Mouse (Mus musculus) lung, postnatal 10 days (tissue): ENCODE data around the gene Cacna1a.
"Not testable (repeated sequence)": the region's sequence is repeated elsewhere in the genome, so short reads cannot be mapped to it uniquely, and the experiment has no call there.

Source experiments
- DNase-seq: peaks from one replicate; pipeline ENCODE4 v3.0.0; 2021

The Cacna1a gene

GRCm38 (mm10) chr8:84485366-84485765 lies 97.1 kb downstream of the Cacna1a start:
- DNase-seq: no peak

- DNase-seq: no peak
These were observed 97.6 kb downstream of the Cacna1a start for GRCm38 (mm10) chr8:84485864-84486263.

- DNase-seq: no peak
These were observed 101.0 kb downstream of the Cacna1a start for GRCm38 (mm10) chr8:84489223-84489622.

- DNase-seq: no peak
These were observed 106.4 kb downstream of the Cacna1a start for GRCm38 (mm10) chr8:84494541-84495084.

- no peak for DNase-seq
These were observed 112.9 kb downstream of the Cacna1a start for GRCm38 (mm10) chr8:84501181-84501580.

- peak; percentile 19 for DNase-seq
These were observed 113.5 kb downstream of the Cacna1a start for GRCm38 (mm10) chr8:84501671-84502308.

GRCm38 (mm10) chr8:84502638-84503037 lies 114.4 kb downstream of the Cacna1a start:
- DNase-seq: no peak

- no peak for DNase-seq
These were observed 119.0 kb downstream of the Cacna1a start for GRCm38 (mm10) chr8:84507220-84507619.

- DNase-seq: not testable (repeated sequence)
These were observed 121.5 kb downstream of the Cacna1a start for GRCm38 (mm10) chr8:84509764-84510163.

- DNase-seq: no peak
These were observed 123.4 kb downstream of the Cacna1a start for GRCm38 (mm10) chr8:84511621-84512020.

GRCm38 (mm10) chr8:84513765-84514164 lies 125.5 kb downstream of the Cacna1a start:
- DNase-seq: peak; percentile 32

GRCm38 (mm10) chr8:84518180-84518579 lies 129.9 kb downstream of the Cacna1a start:
- DNase-seq: no peak

GRCm38 (mm10) chr8:84518720-84519119 lies 130.5 kb downstream of the Cacna1a start:
- DNase-seq: no peak

GRCm38 (mm10) chr8:84519767-84520626 lies 131.8 kb downstream of the Cacna1a start:
- peak; percentile 11 for DNase-seq

- no peak for DNase-seq
These were observed 132.8 kb downstream of the Cacna1a start for GRCm38 (mm10) chr8:84520999-84521398.

GRCm38 (mm10) chr8:84528036-84528435 lies 139.8 kb downstream of the Cacna1a start:
- DNase-seq: no peak

- DNase-seq: no peak
These were observed 141.3 kb downstream of the Cacna1a start for GRCm38 (mm10) chr8:84529548-84529947.

GRCm38 (mm10) chr8:84532725-84533124 lies 144.5 kb downstream of the Cacna1a start:
- DNase-seq: no peak

- DNase-seq: no peak
These were observed 145.1 kb downstream of the Cacna1a start for GRCm38 (mm10) chr8:84533341-84533740.

- DNase-seq: no peak
These were observed 148.7 kb downstream of the Cacna1a start for GRCm38 (mm10) chr8:84536917-84537316.

- DNase-seq: no peak
These were observed 151.1 kb downstream of the Cacna1a start for GRCm38 (mm10) chr8:84539376-84539775.

- no peak for DNase-seq
These were observed 154.2 kb downstream of the Cacna1a start for GRCm38 (mm10) chr8:84542481-84542880.

GRCm38 (mm10) chr8:84545522-84545921 lies 157.3 kb downstream of the Cacna1a start:
- no peak for DNase-seq

GRCm38 (mm10) chr8:84552457-84552856 lies 164.2 kb downstream of the Cacna1a start:
- no peak for DNase-seq
